Mouse (Mus musculus): ENCODE results near the gene Atg4d.

DNA sequence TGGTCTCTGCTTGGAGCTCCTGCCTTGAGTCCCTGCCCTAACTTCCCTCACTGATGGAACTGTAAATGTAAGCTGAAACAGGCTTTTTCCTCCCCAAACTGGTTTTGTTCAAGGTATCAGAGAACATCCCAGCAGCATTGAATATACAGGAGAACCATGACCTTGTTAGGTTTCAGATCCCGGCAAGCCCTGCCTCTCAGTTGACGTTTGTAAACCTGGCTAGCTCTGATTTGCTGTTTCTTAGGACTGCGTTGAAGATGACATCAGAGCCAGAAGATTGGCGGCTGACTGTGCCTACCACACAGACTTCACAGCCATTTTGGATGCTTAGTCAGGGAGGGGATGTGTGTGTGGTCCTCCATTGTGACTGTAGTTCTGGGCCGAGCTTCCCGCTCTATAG, 41.2 kb upstream of the Atg4d start:
- no peak for TF ChIP-seq POLR2A (IDR thresholded peaks at IDR 0.05; ENCODE audit: extremely low read depth, insufficient read depth, low read length)
- TF ChIP-seq CTCF (IDR thresholded peaks at IDR 0.05; ENCODE audit: low read depth, low read length) = no peak
